Mouse (Mus musculus) hindbrain, embryonic 13.5 days (tissue): Measurements from ENCODE around the gene Pde4d. TPM values are rescaled to one million over a fixed set of nuclear protein-coding genes. Genes with fewer than 3 reads are reported as not detected.

Experiments used
- ATAC-seq: fragments of 200-750 bp; cut with Nextera tagmentation; 2 replicates; pipeline ENCODE4 v1.8.0; 2017; ENCODE audit warnings: moderate TSS enrichment; ENCODE audit not compliant: low FRiP score
- H3K27ac ChIP-seq: fragments of 300-500 bp; sonication (generic); 2 replicates; pipeline ENCODE4 v1.5.1; 2015; ENCODE audit warnings: inconsistent platforms, mild to moderate bottlenecking, moderate library complexity
- H3K27me3 ChIP-seq: fragments of 300-500 bp; sonication (generic); 2 replicates; pipeline ENCODE4 v1.6.1; 2015; ENCODE audit warnings: mild to moderate bottlenecking, inconsistent platforms
- H3K36me3 ChIP-seq: fragments of 300-500 bp; sonication (generic); 2 replicates; pipeline ENCODE4 v1.6.1; 2015; ENCODE audit warnings: mild to moderate bottlenecking, inconsistent platforms
- H3K4me1 ChIP-seq: fragments of 300-500 bp; sonication (generic); replicated peaks from 2 replicates; pipeline ENCODE4 v1.6.1; 2015; ENCODE audit warnings: inconsistent platforms
- H3K4me2 ChIP-seq: fragments of 300-500 bp; sonication (generic); 2 replicates; pipeline ENCODE4 v1.6.1; 2015; ENCODE audit warnings: inconsistent platforms, mild to moderate bottlenecking, moderate library complexity
- H3K4me3 ChIP-seq: fragments of 300-500 bp; sonication (generic); 2 replicates; pipeline ENCODE4 v1.5.1; 2015; ENCODE audit warnings: mild to moderate bottlenecking, inconsistent platforms
- H3K9ac ChIP-seq: fragments of 300-500 bp; sonication (generic); 2 replicates; pipeline ENCODE4 v1.6.1; 2015; ENCODE audit warnings: mild to moderate bottlenecking, inconsistent platforms
- H3K9me3 ChIP-seq: fragments of 300-500 bp; sonication (generic); 2 replicates; pipeline ENCODE4 v1.6.1; 2016; ENCODE audit warnings: inconsistent platforms
- WGBS: fragments of 180-500 bp; shearing (Covaris S2); methylation state at CpG from one replicate; pipeline ENCODE4 v1.1.7; 2015; 5-methylcytosine and 5-hydroxymethylcytosine counted together
- polyA plus RNA-seq: library from polyadenylated mRNA; unstranded; fragments of >200 nt; fragmentation: Nextera tagmentation; extraction: Ambion mirVana; gene quantifications from 2 replicates; pipeline ENCODE4 v1.2.1, GENCODE M21; 2015

Pde4d gene
- polyA plus RNA-seq, 1 experiment from 2014 or later = 18.6 TPM

DNA sequence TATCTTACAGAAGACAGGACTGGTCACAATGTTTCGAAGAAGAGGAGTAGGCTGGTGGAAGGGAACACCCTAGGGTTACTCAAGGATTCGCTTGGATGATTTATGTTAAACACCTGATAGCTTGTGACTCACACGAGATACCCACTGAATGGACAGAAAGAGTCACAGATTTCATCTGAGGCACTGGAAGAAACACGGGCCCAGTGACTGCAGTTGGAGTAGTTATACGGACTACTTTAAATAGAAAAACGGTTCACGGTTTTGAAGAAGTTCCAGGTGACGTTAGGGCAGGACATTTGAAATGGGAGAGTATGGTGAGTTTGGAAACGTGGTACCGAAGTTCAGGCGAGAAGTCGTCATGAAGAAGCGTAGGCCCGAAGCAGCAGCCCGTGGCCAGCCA is 1475.0 kb downstream of the Pde4d start:
- Histone ChIP-seq H3K9me3 (no peaks in the 10 kb centered on the region), H3K27ac (no peak overlapping the region), H3K4me2 (no peak overlapping the region), H3K36me3 (no peaks in the 10 kb centered on the region), H3K9ac (no peak overlapping the region), H3K4me1 (peaks cover 24% of the 10 kb centered on the region), H3K4me3 (no peak overlapping the region), H3K27me3 (no peaks in the 10 kb centered on the region)
- ATAC-seq = no peak
- 94% methylated on average over 15 of the region's 15 CpGs for WGBS

DNA sequence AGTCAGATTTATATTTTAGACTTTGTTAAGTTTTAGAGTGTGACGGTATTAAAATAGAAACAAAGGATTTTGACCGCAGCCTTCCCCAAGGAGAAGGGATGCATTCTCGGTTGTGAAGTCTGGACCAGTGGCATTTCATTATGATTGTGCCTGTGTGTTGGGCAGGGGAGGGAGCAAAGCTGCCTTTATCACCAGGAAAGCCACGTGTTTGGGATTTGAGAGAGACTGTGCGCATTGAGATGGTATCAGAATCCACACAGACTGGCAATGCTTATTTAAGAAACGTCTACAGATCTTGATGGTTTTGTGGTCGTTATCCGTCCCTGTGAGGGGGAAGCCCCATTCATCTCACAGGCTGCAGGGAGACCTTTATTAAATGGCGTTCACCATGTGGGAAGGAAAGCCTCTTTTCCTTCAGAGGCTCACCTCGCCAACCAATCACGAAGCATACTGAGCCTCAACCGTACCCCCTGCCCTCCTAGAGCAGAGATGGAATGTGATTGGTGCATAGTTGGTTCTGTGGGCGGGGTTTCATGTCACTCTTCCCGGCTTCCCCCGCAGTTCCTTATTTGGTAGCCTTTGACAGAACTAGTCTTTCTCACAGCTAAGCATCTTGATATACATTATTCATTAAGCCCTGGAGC is 1476.7 kb downstream of the Pde4d start:
- Histone ChIP-seq H3K27ac (peak overlapping the region; percentile 81), H3K27me3 (no peaks in the 10 kb centered on the region), H3K4me2 (peak overlapping the region; percentile 50), H3K9ac (peak overlapping the region; percentile 30; the same call in 1 of the 2 replicates), H3K4me1 (peaks cover 26% of the 10 kb centered on the region), H3K36me3 (no peaks in the 10 kb centered on the region), H3K4me3 (peak overlapping the region; percentile 35), H3K9me3 (no peaks in the 10 kb centered on the region)
- ATAC-seq = peak; percentile 96
- 21% methylated on average over 15 of the region's 15 CpGs for WGBS

DNA sequence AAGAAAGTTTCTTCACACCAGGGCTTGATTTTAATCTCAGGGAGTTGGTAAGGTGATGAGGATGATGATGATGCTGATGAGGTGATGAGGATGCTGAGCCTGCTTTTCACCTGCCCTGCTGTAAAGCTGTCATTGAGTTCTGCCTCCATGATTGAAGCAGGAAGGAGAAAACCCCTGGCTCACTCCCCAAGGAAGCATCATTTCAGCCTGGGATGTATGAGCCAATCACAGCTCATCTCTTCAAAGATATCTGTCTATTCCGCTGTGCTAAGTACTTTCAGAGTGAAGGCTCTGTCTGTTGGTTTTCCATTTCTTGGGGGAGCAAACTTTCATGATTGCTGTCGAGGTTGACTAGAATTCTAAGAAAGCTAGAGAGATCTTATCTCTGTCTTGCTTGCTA is 1478.0 kb downstream of the Pde4d start:
- ATAC-seq = no peak
- H3K27me3 ChIP-seq = no peaks in the 10 kb centered on the region
- WGBS = 62% methylated on average over 2 of the region's 2 CpGs
- peak overlapping the region; percentile 72; the same call in 1 of the 2 replicates for H3K27ac ChIP-seq
- H3K4me1 ChIP-seq = peaks cover 26% of the 10 kb centered on the region
- H3K9me3 ChIP-seq = no peaks in the 10 kb centered on the region
- H3K9ac ChIP-seq = peak overlapping the region; percentile 2; the same call in 1 of the 2 replicates
- peak overlapping the region; percentile 35 for H3K4me3 ChIP-seq
- H3K4me2 ChIP-seq = peak overlapping the region; percentile 50
- H3K36me3 ChIP-seq = no peaks in the 10 kb centered on the region

DNA sequence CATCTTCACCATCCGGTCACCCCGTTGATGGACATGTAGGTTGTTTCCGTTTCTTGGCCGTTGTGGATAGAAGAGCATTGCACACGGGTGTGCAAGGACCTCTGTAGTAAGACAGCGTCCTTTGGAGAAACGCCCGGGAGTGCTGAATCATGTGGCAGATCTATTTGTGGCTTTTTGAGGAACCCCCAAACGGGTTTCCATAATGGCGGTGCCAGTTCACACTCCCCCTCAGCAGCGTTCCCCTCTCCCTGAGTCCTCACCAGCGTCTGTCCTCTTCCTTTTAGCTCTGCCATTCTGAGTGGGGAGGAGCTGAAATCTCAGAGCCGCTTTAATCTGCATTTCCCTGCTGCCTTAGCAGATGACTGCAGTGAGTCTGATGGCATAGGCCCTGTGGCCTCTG is 1482.9 kb downstream of the Pde4d start:
- Histone ChIP-seq H3K4me3 (no peak overlapping the region), H3K36me3 (peaks cover 21% of the 10 kb centered on the region), H3K27ac (no peak overlapping the region), H3K9ac (no peak overlapping the region), H3K4me2 (no peak overlapping the region), H3K4me1 (peaks cover 10% of the 10 kb centered on the region), H3K27me3 (no peaks in the 10 kb centered on the region), H3K9me3 (no peaks in the 10 kb centered on the region)
- 93% methylated on average over 13 of the region's 13 CpGs for WGBS
- no peak for ATAC-seq

DNA sequence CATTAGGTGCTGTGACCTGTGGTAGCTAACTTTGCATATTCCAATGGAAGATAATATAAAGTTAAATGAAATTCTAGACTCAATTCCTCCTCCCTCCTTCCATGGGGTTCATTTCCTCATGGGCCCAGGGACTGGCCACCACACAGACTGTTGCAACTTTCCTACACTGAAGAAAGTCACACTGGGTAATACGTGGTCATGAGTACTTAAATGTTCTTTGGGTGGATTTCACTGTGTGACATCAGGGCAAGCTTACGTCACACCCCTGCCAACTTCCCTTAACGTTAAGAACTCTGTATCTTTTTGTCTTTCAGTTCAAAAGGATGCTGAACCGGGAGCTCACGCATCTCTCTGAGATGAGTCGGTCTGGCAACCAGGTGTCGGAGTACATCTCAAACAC is 1483.8 kb downstream of the Pde4d start:
- Histone ChIP-seq H3K4me1 (peaks cover 4% of the 10 kb centered on the region), H3K4me3 (no peak overlapping the region), H3K36me3 (peaks cover 26% of the 10 kb centered on the region), H3K27ac (no peak overlapping the region), H3K9me3 (no peaks in the 10 kb centered on the region), H3K9ac (no peak overlapping the region), H3K27me3 (no peaks in the 10 kb centered on the region), H3K4me2 (no peak overlapping the region)
- ATAC-seq = no peak
- 90% methylated on average over 7 of the region's 7 CpGs for WGBS

GRCm38 (mm10) chr13:109936866-109937265 is 1487.1 kb downstream of the Pde4d start:
- Histone ChIP-seq H3K9ac (no peak overlapping the region), H3K4me3 (no peak overlapping the region), H3K27me3 (no peaks in the 10 kb centered on the region), H3K9me3 (no peaks in the 10 kb centered on the region), H3K4me1 (no peaks in the 10 kb centered on the region), H3K27ac (no peak overlapping the region), H3K36me3 (peaks cover 48% of the 10 kb centered on the region), H3K4me2 (no peak overlapping the region)
- ATAC-seq = no peak
- WGBS = 91% methylated on average over 5 of the region's 5 CpGs

DNA sequence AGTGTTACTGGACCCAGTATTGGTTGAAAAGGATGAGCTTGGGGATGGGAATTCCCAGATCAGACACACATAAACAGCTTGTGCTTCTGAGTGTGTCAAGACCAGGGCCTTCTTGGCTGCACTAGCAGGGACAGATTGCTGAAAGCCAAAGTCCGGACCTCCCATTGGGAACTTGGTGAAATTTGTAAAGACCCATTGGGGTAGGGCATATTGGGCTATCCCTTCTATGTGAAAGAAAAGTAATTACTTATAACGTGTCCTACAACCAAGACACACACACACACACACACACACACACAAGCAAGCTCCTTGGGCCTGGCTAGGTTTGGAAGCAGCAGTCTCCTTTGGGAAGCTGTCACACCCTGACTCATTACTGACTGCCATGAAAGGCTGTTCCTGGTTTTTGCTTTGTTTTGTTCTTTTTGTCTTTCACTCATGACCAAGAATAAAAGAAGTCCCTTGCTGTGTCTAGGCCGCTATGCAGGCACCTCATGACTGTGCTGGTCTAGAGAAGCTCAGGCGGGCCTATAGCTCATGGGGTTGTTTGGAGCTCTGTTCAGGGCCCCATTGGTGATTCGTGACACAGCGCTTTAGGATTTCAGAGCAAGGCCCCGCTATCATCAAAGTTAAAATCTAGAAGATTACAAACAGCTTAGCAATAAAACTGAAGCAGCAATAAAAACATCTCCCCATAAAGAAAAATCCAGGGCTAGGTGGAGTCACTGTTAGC is 1495.2 kb downstream of the Pde4d start:
- no peak overlapping the region for H3K9ac ChIP-seq
- no peaks in the 10 kb centered on the region for H3K9me3 ChIP-seq
- no peaks in the 10 kb centered on the region for H3K4me1 ChIP-seq
- H3K27ac ChIP-seq = no peak overlapping the region
- H3K4me2 ChIP-seq = no peak overlapping the region
- H3K36me3 ChIP-seq = peaks cover 65% of the 10 kb centered on the region
- no peak overlapping the region for H3K4me3 ChIP-seq
- 78% methylated on average over 7 of the region's 7 CpGs for WGBS
- no peaks in the 10 kb centered on the region for H3K27me3 ChIP-seq
- no peak for ATAC-seq

- Histone ChIP-seq H3K4me2 (no peak overlapping the region), H3K36me3 (peaks cover 73% of the 10 kb centered on the region), H3K27ac (no peak overlapping the region), H3K9me3 (no peaks in the 10 kb centered on the region), H3K4me3 (no peak overlapping the region), H3K27me3 (no peaks in the 10 kb centered on the region), H3K4me1 (no peaks in the 10 kb centered on the region), H3K9ac (no peak overlapping the region)
- WGBS = 76% methylated on average over 14 of the region's 14 CpGs
- no peak for ATAC-seq
Measured at GRCm38 (mm10) chr13:109951466-109951865, 1501.7 kb downstream of the Pde4d start.

DNA sequence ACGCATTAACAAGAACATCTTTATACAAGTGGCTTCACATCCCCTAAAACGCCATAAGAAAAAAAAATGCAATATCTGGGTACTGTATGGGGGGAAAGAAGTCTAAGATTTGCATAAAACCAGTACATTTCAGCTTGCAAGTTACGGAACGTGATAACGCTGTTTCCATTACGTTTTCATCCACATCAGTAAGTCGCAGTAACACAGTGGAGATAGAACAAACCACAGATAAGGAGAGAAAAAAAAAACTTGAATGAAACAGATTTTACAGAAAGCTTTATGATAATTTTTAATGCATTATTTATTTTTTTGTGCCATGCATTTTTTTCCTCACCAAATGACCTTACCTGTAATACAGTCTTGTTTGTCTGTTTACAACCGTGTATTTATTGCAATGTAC is 1504.4 kb downstream of the Pde4d start:
- ATAC-seq = no peak
- no peak overlapping the region for H3K4me2 ChIP-seq
- H3K4me3 ChIP-seq = no peak overlapping the region
- H3K36me3 ChIP-seq = peaks cover 49% of the 10 kb centered on the region
- H3K4me1 ChIP-seq = no peaks in the 10 kb centered on the region
- 96% methylated on average over 8 of the region's 8 CpGs for WGBS
- H3K9me3 ChIP-seq = no peaks in the 10 kb centered on the region
- no peak overlapping the region for H3K27ac ChIP-seq
- H3K27me3 ChIP-seq = no peaks in the 10 kb centered on the region
- H3K9ac ChIP-seq = no peak overlapping the region

DNA sequence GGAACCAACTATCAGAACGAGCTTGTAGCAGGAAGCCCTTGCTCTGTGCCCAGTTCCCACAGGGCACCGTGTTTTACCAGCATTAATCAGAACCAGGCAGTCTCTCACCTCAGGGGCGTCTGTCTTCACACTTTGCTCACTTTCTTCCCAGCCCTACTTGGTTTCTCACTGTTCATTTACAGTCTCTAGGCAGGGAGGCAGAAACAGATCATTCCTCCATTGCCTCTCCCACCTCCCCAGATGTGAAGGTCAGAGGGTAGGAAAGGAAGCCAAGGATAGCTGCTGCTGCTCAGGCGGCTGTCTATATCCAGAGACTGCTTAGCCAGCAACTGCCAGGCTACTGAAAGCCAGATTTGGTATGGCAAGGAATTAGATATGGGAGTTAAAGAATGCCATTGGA is 1508.2 kb downstream of the Pde4d start:
- H3K9ac ChIP-seq = no peak overlapping the region
- WGBS = 72% methylated on average over 4 of the region's 4 CpGs
- no peaks in the 10 kb centered on the region for H3K4me1 ChIP-seq
- H3K36me3 ChIP-seq = peaks cover 14% of the 10 kb centered on the region
- H3K4me3 ChIP-seq = no peak overlapping the region
- no peaks in the 10 kb centered on the region for H3K9me3 ChIP-seq
- no peak overlapping the region for H3K4me2 ChIP-seq
- no peak for ATAC-seq
- H3K27me3 ChIP-seq = no peaks in the 10 kb centered on the region
- H3K27ac ChIP-seq = no peak overlapping the region

- Histone ChIP-seq H3K27ac (no peak overlapping the region), H3K36me3 (no peaks in the 10 kb centered on the region), H3K9ac (no peak overlapping the region), H3K9me3 (no peaks in the 10 kb centered on the region), H3K4me2 (no peak overlapping the region), H3K27me3 (no peaks in the 10 kb centered on the region), H3K4me3 (no peak overlapping the region), H3K4me1 (no peaks in the 10 kb centered on the region)
- WGBS = 70% methylated on average over 10 of the region's 10 CpGs
- no peak for ATAC-seq
Measured at GRCm38 (mm10) chr13:109982821-109983443, 1533.2 kb downstream of the Pde4d start.

DNA sequence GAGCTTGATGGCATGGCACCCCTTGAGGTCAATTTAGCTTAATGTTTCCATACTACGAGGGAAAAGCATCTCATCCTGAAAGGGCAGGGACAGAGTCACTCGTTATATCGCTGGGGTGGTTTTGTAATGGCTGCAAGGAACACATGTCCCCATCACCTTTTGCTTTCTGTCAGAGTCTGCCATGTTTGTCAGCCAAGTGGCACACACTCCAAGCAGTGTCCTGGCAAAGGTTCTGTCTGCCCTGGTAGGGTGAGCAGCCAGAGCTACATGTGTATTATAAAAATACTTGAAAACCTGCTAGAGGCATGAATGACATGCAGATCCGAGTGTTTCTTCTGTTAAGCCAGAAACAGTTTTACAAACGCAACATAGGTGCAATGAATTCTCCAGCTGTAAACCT is 1535.7 kb downstream of the Pde4d start:
- WGBS = 85% methylated on average over 5 of the region's 5 CpGs
- no peaks in the 10 kb centered on the region for H3K36me3 ChIP-seq
- ATAC-seq = no peak

More for the DNA sequence above, 1535.7 kb downstream of the Pde4d start:
- Histone ChIP-seq H3K27ac (no peak overlapping the region), H3K9ac (no peak overlapping the region), H3K4me3 (no peak overlapping the region), H3K4me2 (no peak overlapping the region), H3K4me1 (no peaks in the 10 kb centered on the region), H3K9me3 (no peaks in the 10 kb centered on the region), H3K27me3 (no peaks in the 10 kb centered on the region)
